Mouse (Mus musculus) forebrain, embryonic 11.5 days (tissue): Measurements from ENCODE around the gene Sp3. TPM values are rescaled to one million over a fixed set of nuclear protein-coding genes. Genes with fewer than 3 reads are reported as not detected.
A peak's percentile ranks its signal among the peaks of the same experiment; 100 is the strongest.
"Not testable (repeated sequence)": the region's sequence is repeated elsewhere in the genome, so short reads cannot be mapped to it uniquely, and the experiment has no call there.

Experiments
- ATAC-seq: fragments of 200-750 bp; cut with Nextera tagmentation; replicated peaks from 2 replicates; pipeline ENCODE4 v1.8.0; 2017; ENCODE audit warnings: moderate TSS enrichment; ENCODE audit not compliant: low FRiP score
- DNase-seq: peaks from one replicate; pipeline ENCODE4 v3.0.0-alpha.2; 2017; ENCODE audit warnings: low spot score
- H3K27ac ChIP-seq: fragments of 300-500 bp; sonication (generic); 2 replicates; pipeline ENCODE4 v1.5.1; 2014; ENCODE audit warnings: low read depth, low read length
- H3K27me3 ChIP-seq: fragments of 300-500 bp; sonication (generic); 2 replicates; pipeline ENCODE4 v1.6.1; 2014; ENCODE audit warnings: mild to moderate bottlenecking, low read length, mixed read lengths; ENCODE audit not compliant: control insufficient read depth, insufficient read depth
- H3K36me3 ChIP-seq: fragments of 300-500 bp; sonication (generic); 2 replicates; pipeline ENCODE4 v1.6.1; 2014; ENCODE audit warnings: mild to moderate bottlenecking, low read length, moderate library complexity, mixed read lengths; ENCODE audit not compliant: control insufficient read depth, insufficient read depth
- H3K4me1 ChIP-seq: fragments of 300-500 bp; sonication (generic); replicated peaks from 2 replicates; pipeline ENCODE4 v1.6.1; 2014; ENCODE audit warnings: low read length, mixed read lengths; ENCODE audit not compliant: control insufficient read depth, insufficient read depth
- H3K4me2 ChIP-seq: fragments of 300-500 bp; sonication (generic); 2 replicates; pipeline ENCODE4 v1.6.1; 2014; ENCODE audit warnings: low read depth, mild to moderate bottlenecking, low read length, moderate library complexity, mixed read lengths; ENCODE audit not compliant: severe bottlenecking
- H3K4me3 ChIP-seq: fragments of 300-500 bp; sonication (generic); 2 replicates; pipeline ENCODE4 v1.5.1; 2014; ENCODE audit warnings: low read depth, low read length
- H3K9ac ChIP-seq: fragments of 300-500 bp; sonication (generic); 2 replicates; pipeline ENCODE4 v1.6.1; 2014; ENCODE audit warnings: low read length
- H3K9me3 ChIP-seq: fragments of 300-500 bp; sonication (generic); 2 replicates; pipeline ENCODE4 v1.6.1; 2016; ENCODE audit warnings: low read length, mixed read lengths; ENCODE audit not compliant: control insufficient read depth
- WGBS: fragments of 180-500 bp; shearing (Covaris S2); extraction: QIAGEN DNeasy Blood & Tissue Kit; methylation state at CpG from one replicate; pipeline ENCODE4 v1.1.7; 2014; 5-methylcytosine and 5-hydroxymethylcytosine counted together
- polyA plus RNA-seq: library from polyadenylated mRNA; unstranded; fragments of >200 nt; fragmentation: Nextera tagmentation; extraction: Ambion mirVana; gene quantifications from 2 replicates; pipeline ENCODE4 v1.2.1, GENCODE M21; 2014

Sp3 gene
- polyA plus RNA-seq, 1 experiment from 2014 or later = 71.5 TPM

DNA sequence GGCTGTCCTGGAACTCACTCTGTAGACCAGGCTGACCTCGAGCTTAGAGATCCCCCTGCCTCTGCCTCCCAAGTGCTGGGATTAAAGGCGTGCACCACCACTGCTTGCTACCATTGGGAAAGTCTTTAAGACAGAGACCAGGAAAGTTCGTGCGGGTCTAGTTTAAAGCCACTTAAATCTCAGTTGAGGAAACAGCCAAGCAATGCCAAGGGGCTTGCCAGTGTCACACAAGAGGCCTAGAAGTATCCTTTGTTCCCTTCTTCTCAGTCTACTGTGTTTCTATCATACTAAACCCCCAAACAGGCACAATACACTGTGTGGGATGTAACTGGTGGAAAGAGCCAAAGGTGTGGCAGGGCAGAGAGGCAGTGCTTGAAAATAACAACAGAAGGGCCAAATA is 17.3 kb upstream of the Sp3 start:
- Histone ChIP-seq H3K4me3 (no peak overlapping the region), H3K27me3 (no peaks in the 10 kb centered on the region), H3K9me3 (no peaks in the 10 kb centered on the region), H3K4me2 (no peak overlapping the region), H3K36me3 (no peaks in the 10 kb centered on the region), H3K9ac (no peak overlapping the region), H3K27ac (no peak overlapping the region), H3K4me1 (no peaks in the 10 kb centered on the region)
- 85% methylated on average over 4 of the region's 4 CpGs for WGBS
- no peak for DNase-seq
- ATAC-seq = no peak

DNA sequence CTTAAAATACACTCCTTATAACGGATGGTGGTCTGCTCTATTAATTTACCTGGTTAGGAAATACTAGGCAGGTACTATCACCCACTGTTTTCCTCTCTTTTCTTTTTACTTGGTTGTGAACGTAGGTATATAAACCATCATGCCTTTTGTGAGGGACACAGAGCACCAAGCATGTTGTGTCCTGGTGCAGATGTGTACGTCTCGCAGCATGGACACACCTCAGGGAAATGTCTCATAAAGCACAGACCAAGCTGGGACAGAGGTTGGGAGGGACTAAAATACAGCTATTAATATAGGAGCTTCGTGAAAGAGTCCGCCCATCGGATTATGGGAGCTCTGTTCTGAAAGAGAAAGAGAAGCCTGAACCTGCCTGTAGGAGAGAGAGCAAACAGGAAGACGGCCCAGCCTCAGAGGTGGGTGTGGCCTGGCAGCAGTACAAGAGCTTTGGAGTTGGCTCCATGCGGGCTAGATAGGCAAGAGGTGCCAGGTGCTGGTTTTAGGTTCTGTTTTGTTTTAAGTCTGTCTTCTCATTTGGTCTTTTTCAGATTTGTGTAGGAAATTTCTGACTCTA is 16.6 kb upstream of the Sp3 start:
- Histone ChIP-seq H3K27me3 (no peaks in the 10 kb centered on the region), H3K4me1 (no peaks in the 10 kb centered on the region), H3K27ac (no peak overlapping the region), H3K36me3 (no peaks in the 10 kb centered on the region), H3K4me3 (no peak overlapping the region), H3K9ac (no peak overlapping the region), H3K9me3 (no peaks in the 10 kb centered on the region), H3K4me2 (no peak overlapping the region)
- DNase-seq (no peak), ATAC-seq (no peak)
- 71% methylated on average over 9 of the region's 9 CpGs for WGBS

DNA sequence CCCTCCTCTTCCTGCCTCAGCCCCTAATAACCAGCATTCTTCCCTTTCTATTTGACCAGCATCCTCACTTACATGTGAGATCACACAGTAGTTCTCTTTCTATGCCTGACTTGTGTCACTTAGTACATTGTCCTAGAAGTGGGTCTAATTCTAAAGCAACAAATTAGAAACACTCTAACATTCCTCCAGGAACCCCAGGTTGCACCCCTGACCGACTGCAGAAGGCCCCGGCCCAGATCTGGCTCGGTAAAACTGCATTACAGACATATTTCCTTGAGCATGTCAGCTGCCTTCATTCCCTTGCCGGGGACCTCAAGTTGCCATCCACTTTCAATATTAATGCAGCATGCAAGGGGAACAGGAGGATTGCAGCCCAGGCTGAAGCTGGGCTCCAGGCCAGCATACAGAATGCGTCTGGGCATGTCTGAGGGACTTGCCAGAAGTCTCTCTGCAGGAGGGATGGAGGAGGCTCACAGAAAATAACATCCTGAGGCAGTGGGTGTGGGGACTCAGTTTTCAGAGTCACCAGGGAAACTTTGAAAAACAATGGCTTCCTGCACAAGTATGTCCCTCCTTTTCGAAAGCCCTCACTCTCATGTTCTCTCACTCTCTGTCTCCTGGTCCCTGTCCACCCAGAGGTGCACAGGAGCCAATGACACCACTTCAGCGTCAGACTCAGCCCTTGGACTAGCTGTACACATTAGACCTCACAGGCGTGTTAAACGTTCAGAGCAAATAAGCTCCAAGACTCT is 15.3 kb upstream of the Sp3 start:
- no peak for ATAC-seq
- no peak overlapping the region for H3K4me3 ChIP-seq
- no peaks in the 10 kb centered on the region for H3K36me3 ChIP-seq
- H3K4me2 ChIP-seq = no peak overlapping the region
- DNase-seq = no peak
- H3K27me3 ChIP-seq = no peaks in the 10 kb centered on the region
- H3K9ac ChIP-seq = no peak overlapping the region
- 57% methylated on average over 9 of the region's 9 CpGs for WGBS
- H3K27ac ChIP-seq = peak overlapping the region; percentile 41; the same call in 1 of the 2 replicates
- no peaks in the 10 kb centered on the region for H3K9me3 ChIP-seq
- H3K4me1 ChIP-seq = no peaks in the 10 kb centered on the region

DNA sequence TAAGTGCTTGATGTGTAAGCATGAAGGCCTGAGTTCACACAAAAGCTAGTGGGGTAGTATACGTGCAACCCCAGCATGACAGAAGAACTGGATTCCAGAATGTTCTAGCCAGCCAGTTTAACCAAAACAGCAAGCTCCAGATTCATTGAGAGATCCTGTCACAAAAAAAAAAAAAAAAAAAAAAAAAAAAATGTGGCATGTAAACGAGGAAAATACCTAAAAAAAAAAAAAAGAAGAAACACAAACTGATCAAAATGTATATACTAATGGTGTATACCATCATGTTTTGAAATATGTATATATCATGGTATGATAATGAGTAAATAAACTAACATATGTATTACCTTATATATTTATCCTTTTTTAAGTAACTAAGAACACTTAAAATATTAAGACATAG is 13.9 kb upstream of the Sp3 start:
- no peaks in the 10 kb centered on the region for H3K36me3 ChIP-seq
- no peak overlapping the region for H3K9ac ChIP-seq
- no peak overlapping the region for H3K4me3 ChIP-seq
- no peaks in the 10 kb centered on the region; the same call in 1 of the 2 replicates for H3K9me3 ChIP-seq
- DNase-seq (no peak), ATAC-seq (no peak)
- H3K27ac ChIP-seq = no peak overlapping the region
- no peak overlapping the region for H3K4me2 ChIP-seq
- no peaks in the 10 kb centered on the region for H3K27me3 ChIP-seq
- WGBS = 71% methylated on average over 2 of the region's 2 CpGs
- no peaks in the 10 kb centered on the region for H3K4me1 ChIP-seq

DNA sequence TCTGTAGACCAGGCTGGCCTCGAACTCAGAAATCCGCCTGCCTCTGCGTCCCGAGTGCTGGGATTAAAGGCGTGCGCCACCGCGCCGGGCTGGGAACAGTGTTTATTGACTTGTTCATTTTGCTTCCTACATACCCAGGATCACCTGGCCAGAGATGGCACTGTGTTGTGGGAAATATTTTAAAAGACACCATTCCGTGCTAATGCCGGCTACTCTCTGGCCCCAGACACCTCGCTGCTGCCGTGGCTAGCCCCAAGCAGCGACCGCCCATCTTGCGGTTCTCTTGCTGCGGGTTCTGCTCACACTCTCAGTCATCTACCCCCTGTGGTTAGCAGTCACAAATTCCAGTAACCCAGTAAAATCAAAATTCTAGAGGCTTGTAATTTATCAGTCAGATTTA is 12.3 kb upstream of the Sp3 start:
- 98% methylated on average over 16 of the region's 17 CpGs for WGBS
- Histone ChIP-seq H3K4me2 (no peak overlapping the region), H3K27me3 (no peaks in the 10 kb centered on the region), H3K4me3 (no peak overlapping the region), H3K9ac (no peak overlapping the region), H3K36me3 (no peaks in the 10 kb centered on the region), H3K27ac (no peak overlapping the region), H3K4me1 (no peaks in the 10 kb centered on the region), H3K9me3 (no peaks in the 10 kb centered on the region; the same call in 1 of the 2 replicates)
- DNase-seq = no peak
- no peak for ATAC-seq

DNA sequence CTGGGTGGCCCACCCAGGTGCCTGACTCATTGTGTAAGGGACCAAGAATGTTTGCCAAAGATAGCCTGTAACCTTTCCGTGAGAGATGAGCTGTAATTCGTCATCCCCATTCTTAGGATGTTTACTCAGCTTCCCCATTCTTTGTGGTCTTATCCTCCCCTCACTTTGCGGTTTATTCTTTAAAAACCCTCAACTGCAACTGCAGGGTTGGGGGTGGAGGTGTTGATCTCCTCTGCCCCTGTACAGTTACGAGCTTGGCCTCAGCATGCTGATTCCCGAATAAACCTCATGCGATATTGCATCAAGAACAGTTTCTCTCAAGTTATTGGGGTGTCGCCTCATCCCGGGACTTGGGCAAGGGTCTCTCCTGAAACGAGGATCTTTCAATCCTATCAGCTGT is 8.7 kb upstream of the Sp3 start:
- ATAC-seq, DNase-seq, H3K4me1 ChIP-seq, H3K4me3 ChIP-seq, H3K4me2 ChIP-seq, H3K36me3 ChIP-seq, H3K27me3 ChIP-seq, H3K9me3 ChIP-seq, H3K9ac ChIP-seq, H3K27ac ChIP-seq: not testable (repeated sequence)
- 91% methylated on average over 9 of the region's 9 CpGs for WGBS

DNA sequence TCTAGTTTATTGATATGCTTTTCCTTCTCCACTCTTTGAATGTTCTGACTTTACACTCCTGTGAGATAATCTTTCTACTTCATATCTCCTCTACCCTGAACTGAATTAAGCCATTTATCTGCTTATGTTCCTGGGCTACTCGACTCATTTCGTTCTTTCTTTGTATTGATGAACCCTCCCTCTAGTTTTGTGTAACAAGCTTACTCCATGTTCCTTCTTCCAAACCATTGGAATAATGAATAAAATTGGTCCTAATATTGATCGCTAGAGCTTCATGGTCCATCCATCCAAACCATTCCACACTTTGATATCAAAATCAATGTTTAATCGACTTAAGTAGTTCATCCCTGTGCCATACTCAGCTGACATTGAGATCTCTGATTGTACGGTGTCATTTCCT is 6.4 kb upstream of the Sp3 start, which contains the start of gene Gm11084:
Gene Gm11084, minus strand, starts transcription at position 101 of the 400 bp plus-strand sequence.
- no peak for ATAC-seq
- 93% methylated on average over 5 of the region's 5 CpGs for WGBS
- no peak within 1 kb of the TSS for H3K9ac ChIP-seq
- H3K27me3 ChIP-seq = no peaks in the 10 kb centered on the region
- H3K4me1 ChIP-seq = no peaks in the 10 kb centered on the region
- DNase-seq = no peak
- no peaks in the 10 kb centered on the region for H3K36me3 ChIP-seq
- H3K4me2 ChIP-seq = no peak within 1 kb of the TSS
- H3K4me3 ChIP-seq = no peak within 1 kb of the TSS
- H3K9me3 ChIP-seq = no peaks in the 10 kb centered on the region; the same call in 1 of the 2 replicates
- H3K27ac ChIP-seq = no peak within 1 kb of the TSS

DNA sequence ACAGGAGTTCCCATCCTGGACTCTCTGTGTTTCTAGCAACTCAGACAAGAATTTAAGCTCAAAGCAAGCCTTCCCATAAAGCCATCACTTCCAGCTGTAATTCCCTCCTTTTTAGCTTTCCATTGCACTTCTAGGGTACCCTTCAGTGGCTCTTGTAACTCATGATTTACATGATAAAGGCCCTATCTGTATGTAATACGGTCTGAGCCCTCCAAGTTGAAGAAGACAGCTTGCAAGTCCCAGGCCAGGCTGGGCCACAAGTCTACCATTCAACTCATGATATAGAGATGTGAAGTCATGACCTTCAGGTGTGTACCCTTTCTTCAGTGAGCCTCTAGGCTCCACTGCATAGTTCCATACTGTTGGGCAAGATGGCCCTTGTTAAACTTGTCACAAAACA is 5.3 kb upstream of the Sp3 start:
- no peak overlapping the region for H3K4me3 ChIP-seq
- H3K27me3 ChIP-seq = no peaks in the 10 kb centered on the region
- no peak overlapping the region for H3K9ac ChIP-seq
- DNase-seq (no peak), ATAC-seq (no peak)
- no peaks in the 10 kb centered on the region for H3K4me1 ChIP-seq
- no peak overlapping the region for H3K27ac ChIP-seq
- no peaks in the 10 kb centered on the region; the same call in 1 of the 2 replicates for H3K9me3 ChIP-seq
- WGBS = 41% methylated on average over 1 of the region's 1 CpGs
- H3K36me3 ChIP-seq = no peaks in the 10 kb centered on the region
- no peak overlapping the region for H3K4me2 ChIP-seq

DNA sequence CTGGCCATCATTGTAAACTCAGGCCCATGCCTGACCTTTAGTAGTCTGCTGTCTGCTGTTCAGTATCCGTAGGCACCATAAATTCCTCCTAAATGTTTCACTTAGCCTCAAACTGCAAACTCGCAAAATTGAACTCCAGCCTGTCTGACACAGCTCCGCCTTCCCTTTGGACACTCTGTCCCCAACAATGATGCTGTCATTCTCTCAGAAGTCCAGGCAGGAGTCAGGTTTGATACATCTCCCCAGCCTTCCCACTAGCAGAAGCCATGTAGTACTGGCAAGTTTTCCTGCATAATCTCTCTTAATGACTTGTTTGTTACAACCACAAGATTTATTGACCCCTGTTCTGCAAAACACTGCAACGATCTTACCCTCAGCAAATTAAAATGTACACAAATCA is 4.6 kb upstream of the Sp3 start:
- Histone ChIP-seq H3K4me1 (no peaks in the 10 kb centered on the region), H3K9ac (no peak overlapping the region), H3K36me3 (no peaks in the 10 kb centered on the region), H3K9me3 (no peaks in the 10 kb centered on the region; the same call in 1 of the 2 replicates), H3K27me3 (no peaks in the 10 kb centered on the region), H3K4me3 (no peak overlapping the region), H3K4me2 (no peak overlapping the region), H3K27ac (no peak overlapping the region)
- no peak for ATAC-seq
- 82% methylated on average over 4 of the region's 4 CpGs for WGBS
- DNase-seq = no peak
